Mouse (Mus musculus): ENCODE data around the gene Plxdc1.

DNA sequence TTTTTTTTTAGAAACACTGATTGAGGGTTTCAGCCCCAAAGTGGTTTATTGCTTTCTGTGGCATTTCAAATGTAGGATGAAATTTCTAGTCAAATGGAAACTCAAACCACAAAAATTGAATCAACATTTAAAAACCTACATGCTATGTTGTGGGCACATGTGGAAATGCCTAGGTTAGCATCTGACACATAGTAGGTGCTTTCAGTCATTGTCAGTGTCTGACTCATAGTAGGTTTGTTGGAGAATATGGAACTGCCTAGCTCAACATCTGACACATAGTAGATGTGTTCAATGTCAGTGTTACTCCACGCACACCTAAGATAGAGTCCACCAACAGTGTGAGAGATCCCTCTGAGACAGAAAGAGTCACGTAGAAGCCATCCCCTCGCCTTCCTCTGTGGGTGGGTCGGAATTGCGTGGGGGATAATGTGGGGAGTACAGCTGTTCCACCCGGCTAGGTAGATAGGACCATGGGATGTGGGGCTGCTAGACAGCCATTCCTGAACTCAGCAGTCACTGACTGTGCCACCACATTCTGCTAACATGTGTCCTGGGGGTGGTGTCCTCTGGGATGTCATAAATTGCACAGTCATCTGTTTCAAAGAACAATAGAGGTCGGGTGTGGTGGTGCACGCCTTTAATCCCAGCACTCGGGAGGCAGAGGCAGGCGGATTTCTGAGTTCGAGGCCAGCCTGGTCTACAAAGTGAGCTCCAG lies 77.5 kb downstream of the Plxdc1 start:
- TF ChIP-seq POLR2A (IDR thresholded peaks at IDR 0.05; ENCODE audit: extremely low read depth, insufficient read depth, low read length) (no peak), CTCF (IDR thresholded peaks at IDR 0.05; ENCODE audit: low read depth, low read length) (no peak)

All from liver, adult 2 months (tissue).